Mouse (Mus musculus) thymus, adult 2 months (tissue): Measurements from ENCODE around the gene Ifi202b.

Experiments
- CTCF ChIP-seq: fragments of 200-500 bp; IDR thresholded peaks from 2 replicates; pipeline ENCODE4 v1.5.1; 2012; ENCODE audit warnings: mild to moderate bottlenecking, control low read depth, low read length, moderate library complexity, borderline replicate concordance; ENCODE audit not compliant: control insufficient read depth, poor library complexity, insufficient read depth; ENCODE audit errors: extremely low read depth
- POLR2A ChIP-seq: fragments of 200-500 bp; IDR thresholded peaks from 2 replicates; pipeline ENCODE4 v1.6.1; 2012; ENCODE audit warnings: mild to moderate bottlenecking, low read length, control low read depth, moderate library complexity; ENCODE audit not compliant: control insufficient read depth, poor library complexity, insufficient read depth; ENCODE audit errors: extremely low read depth

DNA sequence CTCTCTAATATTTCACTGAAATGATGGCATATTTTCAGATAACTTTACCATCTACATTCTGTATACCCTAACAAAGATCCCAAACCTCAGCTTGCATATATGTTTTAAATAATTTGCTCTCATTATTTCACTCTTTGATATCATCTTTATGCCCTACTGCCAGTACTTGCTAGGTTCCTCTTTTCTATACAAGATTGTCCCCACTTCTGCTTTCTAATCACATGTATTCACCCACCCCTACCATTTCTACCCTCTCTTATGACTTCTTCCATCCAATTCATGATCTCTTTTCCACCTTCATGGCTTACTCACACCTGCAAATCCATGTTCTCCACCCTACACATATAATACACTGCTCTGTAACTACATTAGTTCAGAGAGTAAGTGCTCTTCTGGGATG lies 4.9 kb downstream of the Ifi202b start:
- TF ChIP-seq CTCF (no peak), POLR2A (no peak)
